Mouse (Mus musculus) cerebellum, postnatal 36 days (tissue): ENCODE data around the gene Adgrv1.

Source experiments
- DNase-seq, 2 experiments: peaks; one replicate each; pipeline ENCODE4 v3.0.0; 2021 to 2022; ENCODE audit warnings: mixed read lengths in 2 of 2

The Adgrv1 gene

DNA sequence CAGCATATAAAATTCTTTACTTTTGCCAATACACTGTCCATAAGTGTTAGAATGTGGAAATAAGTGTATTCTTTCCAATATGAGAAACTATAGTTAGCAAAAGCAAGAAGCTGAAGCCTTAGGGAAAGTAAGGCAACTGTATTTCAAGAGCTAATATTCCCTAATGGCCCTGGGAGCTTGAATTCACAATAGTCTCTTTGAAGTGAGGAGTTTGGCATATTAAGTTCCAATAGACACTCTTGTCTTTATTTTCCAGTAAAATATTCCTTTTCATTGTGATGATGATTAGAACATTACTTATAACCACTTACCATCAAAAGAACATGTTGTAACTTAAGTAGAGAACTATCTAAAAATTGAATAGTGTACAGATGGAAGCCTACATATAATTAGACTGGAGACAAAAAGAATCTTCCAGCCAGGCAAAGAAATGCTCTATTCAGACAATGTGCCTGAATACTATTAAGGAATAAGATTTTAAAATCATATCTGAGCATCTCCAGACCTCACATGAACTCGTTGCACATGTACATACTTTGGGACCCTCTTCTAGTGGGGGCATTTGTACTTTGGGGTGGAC is 225.0 kb downstream of the Adgrv1 start:
- DNase-seq: no peak

DNA sequence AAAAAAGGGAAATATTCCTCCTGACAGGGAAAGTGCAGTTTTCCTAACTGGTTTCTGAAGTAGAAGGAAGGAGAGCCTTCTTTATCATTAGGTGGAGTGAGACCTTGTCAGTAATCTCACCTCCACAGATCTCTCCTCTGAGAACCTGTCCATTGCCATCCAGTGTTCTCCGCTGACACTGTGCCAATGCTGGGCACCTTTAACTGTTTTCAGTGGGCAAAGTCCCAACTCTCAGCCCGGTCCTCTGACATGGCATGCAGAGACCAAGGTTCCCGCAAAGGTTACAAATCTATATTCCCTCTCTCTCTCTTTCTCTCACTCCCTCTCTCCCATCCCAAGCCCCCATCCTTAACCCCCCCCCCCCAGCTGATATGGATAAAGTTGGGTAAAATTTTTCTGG is 230.1 kb downstream of the Adgrv1 start:
- peak; percentile 23 to 31 for DNase-seq

DNA sequence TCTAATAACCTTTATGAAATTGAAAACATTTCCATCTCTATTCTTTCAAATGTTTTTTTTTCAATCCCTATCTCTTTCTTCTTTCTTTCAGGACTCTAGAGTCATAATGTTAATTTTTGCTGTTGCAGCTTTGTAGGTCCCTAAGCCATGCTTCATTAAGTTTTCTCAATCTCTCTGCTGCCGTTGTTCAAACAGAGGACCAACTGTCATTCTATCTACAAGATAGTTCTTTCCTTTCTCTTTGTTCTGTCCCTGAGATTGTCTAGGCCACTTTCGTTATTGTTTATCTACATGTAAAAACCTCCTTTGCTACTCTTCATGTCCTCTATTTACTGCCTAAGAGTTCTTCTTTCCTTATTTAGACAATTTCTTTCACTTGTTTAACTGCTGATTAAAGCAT is 230.8 kb downstream of the Adgrv1 start:
- DNase-seq: no peak

DNA sequence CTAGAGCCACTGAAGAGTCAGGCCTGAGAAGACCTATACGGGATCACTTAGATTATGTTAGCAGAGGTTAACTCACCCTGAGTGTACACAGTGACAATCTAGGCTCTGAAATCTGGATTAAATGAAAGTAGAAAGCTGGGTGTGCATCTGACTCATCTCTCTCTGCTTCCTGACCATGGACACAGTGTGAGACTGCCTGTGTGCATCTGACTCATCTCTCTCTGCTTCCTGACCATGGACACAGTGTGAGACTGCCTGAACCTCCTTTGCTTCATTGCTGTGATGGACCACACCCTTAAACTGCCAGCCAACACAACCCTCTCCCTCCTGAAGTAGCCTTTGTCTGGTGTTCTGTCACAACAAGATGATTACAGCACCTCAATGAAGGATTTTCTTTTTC is 231.2 kb downstream of the Adgrv1 start:
- DNase-seq: no peak

DNA sequence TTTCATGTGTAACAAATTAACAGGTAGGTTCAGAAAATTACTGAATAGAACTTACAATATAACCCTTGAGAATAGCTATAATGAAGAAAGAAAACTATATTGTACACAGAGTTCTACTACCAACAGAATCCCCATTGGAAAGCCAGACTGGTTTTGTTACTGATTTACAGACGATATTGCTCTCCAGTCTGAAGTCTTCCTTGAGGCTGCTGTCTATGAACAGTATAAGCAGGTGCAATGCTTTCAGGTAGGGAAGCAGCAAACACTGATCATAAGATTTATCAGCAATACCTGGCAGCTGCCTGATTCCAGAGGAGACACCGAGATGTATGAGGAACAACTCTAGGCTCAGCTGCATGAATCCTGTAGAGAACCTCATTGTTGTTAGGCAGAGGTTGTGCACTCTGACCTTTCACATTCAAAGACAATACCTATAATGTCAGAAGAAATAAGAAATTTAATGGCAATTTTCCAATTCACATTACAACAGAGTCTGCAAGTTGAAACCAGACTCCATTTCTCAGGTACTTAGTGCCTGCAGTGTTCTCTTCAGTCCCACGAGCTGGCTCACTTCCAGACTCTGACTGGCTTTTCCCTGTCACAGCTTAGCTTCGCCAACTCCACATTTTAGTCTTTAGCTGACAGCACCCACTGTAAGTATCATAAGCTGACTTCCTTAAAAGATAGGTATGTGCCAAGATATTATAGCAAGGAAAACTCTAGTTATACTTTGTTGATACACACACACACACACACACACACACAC is 247.2 kb downstream of the Adgrv1 start:
- DNase-seq: peak; percentile 10 to 13

DNA sequence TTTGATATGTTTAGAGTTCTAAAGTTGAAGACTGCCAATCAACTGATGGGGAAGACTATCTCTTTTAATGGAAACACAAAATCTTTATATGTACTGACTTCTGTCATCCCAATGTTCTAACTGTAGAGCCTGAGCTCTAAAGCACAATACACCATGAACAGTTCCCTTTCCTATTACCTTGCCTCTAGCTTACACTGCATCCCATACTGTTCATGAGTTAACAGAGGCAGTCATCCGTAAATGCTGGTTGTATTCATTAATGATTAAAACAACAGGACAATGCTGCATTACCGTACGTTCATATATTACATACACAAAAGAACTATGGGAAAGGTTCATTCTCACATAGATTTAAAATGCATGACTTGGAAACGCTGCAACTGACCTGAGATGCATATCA is 251.1 kb downstream of the Adgrv1 start:
- DNase-seq: no peak

DNA sequence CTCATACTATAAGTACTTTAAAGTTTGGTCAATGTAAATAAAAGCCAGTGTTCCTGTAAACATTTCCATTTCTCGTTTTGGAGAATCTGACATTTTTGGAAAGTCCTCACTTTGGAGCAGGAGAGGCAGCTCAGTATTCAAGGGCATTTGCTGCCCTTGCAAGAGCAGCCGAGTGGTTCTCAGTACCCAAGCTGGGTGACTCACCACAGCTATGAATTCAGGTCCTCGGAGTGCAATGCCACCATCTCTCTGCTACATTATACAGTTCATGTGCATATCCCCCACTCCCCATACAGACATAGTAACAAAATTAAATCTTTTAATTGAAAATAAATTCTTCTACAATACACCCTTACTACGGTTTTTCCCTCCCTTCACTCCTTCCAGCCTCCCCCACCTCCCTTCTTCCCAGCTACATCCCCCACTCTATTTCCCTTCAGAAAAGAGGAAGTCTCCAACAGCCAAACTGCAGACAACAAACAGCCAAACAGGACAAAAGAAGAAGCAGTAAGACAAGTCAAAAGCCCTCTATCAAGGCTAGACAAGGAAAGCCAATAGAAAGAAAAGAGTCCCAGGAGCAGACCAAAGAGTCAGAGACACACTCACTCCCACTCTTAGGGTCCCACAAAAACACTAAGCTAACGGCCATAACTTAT is 262.0 kb downstream of the Adgrv1 start:
- DNase-seq: no peak

DNA sequence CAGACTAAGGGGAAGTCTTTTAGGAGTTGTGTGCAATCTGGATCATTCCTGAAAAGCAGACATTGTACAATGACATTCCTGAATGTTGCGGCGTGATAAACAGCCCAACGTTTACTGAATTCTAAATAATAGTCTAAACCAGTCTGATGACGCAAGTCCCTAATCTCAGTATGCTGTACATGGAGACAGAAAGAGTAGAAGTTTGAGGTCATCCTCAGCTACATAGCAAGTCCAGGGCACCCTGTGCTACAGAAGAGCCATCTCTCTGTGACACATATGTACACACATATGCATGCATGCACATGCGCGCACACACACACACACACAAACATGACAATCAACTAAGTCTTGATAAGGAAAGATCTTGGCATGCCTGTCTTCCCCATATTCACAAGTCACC is 262.8 kb downstream of the Adgrv1 start:
- no peak for DNase-seq

DNA sequence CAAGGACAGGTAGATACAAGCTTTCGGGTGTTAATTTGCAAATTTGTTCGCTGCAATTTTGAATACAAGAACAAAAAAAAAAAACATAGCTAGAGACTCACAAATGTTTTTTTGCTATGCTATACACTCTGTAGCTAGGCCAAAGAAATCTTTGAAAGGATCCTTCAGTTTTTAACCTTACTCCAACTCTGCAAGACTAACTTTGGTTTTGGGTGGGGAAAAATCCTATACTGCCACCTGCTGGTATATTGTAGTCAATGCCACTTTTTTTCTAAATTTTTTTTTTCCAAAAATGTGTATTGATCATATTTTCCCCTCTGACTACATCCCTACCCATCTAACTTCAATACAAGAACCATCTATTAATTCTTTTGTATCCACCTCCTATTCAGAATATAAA is 263.4 kb downstream of the Adgrv1 start:
- no peak for DNase-seq

DNA sequence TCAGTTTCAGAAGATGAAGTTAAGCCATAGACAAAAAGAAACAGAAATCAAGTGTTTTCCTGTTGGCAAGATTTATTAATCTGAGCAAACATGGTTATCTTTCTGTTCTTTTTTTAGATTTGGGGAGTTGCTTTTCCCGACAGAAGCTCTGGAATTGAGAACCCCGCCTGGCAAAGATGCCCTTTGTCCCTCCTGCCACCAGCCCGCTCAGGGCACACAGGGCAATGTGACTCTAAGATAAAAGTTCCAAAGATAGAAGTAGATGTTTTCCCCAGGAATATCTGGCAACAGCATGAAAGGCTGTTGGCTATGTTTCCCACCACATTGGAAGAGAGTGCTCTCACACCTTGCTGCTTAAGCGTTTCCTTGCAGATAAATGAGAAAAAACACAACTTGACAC is 264.0 kb downstream of the Adgrv1 start:
- no peak for DNase-seq

DNA sequence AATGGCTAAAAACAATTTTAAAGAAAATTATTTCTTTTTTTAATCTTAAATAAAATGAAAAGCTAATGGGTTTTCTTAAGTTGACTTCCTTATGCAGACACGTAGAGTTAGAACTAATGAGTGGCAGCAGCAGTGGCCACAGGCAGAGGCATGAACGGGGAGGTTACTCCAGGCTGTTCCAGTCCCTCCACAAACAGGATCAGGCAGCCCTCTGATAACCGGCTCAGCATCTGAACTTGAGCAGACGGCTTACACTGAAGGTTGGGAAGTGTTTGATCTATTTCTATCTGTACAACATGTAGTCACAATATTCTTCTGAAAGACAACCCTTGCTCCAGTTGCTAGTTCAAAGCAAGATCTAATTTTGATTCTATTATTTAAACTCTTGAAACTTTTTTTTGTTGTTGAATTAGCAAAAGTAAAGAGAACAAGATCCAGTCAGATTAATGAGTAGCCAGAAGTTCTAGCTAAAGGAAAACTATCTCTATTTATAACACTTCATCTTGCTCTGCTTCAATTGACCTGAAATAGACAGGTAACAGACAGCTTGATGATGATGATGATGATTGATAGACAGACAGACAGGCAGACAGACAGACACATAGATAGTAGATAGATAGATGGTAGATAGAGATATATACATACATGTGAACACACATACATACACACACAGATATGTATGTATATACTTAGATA is 265.1 kb downstream of the Adgrv1 start:
- DNase-seq: no peak

DNA sequence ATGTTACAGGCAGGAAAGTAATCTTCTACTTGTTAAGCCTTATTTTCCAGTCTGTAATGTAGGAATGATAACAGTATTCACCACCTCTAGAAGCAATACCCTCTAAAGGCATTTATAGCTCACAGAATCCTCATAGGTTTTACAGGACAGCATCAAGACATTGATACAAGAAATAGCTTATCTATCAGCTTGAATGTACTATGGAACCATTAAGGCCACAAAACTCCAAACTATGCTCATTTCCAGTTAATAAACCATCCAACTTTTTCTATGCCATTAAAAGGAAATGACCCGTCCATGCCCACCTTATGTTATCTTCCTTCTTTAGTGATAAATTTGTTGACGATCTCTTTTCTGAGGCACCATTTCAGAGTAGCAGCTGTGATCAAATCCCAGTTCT is 272.6 kb downstream of the Adgrv1 start:
- no peak for DNase-seq

DNA sequence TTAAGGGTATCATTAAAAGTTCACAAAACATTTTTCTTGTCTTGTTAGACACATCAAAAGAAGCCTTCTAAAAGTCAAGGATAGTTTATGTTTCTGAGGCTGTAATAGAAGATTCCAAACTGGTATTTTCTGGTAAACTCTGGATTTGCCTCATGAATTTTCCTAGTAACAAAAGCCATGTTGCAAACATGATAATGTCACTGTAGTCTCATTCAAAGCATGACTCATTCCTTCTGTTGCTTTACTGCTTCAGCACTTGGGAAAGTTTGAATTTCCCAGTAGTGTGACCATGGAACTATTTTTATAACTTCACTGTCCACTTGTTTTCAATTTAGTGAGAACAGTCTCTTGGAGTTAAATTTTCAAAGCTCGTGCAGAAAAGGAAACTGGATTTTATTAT is 274.2 kb downstream of the Adgrv1 start:
- no peak for DNase-seq

DNA sequence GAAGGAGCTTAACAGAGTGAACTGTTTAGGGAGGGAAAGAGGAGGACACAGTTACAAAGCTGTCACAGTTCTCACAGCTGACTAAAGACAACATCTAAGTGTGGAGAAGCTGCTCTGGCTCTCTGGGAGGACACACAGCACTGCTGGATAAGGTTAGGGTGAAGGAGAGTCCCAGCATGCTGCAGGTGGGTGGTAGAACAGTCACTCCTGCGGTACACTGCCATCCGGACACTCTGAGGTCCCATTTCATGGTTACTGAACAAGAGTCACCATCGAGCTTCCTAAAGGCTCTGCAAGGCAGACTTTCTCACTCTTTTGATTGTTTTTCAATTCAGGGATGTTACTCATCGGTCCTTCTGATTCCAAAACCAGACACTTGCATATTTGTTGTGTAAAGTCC is 274.6 kb downstream of the Adgrv1 start:
- DNase-seq: no peak

DNA sequence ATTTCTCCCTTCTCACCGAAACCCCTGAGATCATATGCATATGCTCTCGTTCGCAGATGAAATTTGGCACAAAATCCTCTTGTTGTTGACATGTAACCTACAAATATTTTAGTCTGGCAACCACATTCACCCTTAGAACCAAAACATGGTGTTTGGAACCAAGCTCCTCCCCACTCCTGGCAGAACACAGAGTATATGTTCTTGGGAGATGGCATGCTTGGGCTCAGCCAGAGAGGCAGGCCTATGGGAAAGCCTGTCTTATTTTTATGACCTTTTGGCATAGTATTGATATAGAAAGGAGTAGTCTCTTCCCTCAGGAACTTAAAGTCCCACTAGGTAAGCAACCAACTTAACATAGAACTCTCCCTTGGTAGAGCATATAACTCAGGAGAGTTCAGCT is 275.7 kb downstream of the Adgrv1 start:
- DNase-seq: no peak

DNA sequence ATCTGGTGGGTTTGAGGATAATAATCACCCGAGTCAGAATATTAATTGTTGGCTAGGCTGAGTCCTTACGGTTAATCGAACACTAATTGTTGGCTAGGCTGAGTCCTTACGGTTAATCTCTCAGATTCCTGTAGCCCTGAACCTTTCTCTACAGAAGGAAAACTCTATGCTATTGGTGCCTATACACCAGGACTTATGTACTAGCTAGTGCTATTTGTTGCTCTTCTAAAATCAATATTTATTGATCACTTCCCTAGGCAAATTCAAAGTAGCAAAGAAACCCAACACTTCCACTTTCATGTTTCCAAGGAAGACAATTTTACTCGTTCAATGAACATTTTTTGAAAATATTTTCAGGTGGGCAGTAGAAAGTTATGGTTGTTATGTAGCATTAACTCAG is 278.4 kb downstream of the Adgrv1 start:
- DNase-seq: no peak

DNA sequence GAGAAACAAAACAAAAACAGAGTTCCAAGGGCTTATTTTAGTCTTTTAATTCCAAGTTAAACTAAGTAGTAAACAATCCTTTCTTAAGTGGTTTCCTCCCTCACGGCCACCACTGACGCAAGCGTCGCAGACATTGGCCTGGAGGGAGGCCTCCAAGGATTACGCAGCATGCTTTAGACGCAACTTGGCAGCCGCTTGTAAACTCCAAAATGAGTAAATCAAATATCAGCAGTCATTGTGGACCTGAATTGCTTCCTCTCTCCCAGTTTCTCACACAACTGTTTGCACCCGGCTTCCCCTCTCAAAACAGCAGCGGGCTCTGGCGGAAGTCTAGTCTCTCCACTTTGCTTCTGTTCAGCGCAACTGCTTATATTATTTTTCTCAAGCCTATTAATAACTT is 280.7 kb downstream of the Adgrv1 start:
- no peak for DNase-seq

DNA sequence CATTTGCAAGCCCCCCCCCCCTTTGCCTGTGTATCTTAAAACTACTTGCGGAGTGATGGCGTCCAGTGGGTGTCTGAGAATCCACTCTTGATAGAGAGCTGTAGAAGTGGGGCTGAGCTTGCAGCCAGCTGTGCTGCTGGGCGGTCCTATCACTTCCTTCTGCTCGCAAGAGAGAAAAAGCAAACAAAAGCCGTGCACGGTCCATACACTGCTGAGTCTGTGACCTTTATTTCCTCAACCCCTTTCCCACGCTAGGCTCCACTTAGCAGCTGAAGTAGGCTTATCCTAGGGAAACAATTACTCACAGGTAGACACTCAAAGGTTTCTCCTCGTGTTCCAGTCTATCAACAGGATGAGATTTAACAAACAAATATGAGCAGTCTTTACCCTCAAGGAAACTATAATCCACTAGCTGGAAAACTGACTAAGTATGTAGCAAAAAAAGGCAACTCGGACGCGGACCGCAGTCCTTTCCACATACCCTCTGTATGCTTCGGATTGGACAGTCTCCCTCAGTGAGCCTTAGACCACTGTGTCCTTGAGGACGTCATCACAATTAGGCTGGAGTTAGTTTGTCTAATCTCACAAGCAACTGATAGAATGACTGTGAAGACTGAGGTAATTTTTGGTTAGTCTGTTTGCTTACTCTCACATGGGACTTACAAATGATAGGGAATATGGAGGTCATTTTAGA is 281.3 kb downstream of the Adgrv1 start:
- no peak for DNase-seq

DNA sequence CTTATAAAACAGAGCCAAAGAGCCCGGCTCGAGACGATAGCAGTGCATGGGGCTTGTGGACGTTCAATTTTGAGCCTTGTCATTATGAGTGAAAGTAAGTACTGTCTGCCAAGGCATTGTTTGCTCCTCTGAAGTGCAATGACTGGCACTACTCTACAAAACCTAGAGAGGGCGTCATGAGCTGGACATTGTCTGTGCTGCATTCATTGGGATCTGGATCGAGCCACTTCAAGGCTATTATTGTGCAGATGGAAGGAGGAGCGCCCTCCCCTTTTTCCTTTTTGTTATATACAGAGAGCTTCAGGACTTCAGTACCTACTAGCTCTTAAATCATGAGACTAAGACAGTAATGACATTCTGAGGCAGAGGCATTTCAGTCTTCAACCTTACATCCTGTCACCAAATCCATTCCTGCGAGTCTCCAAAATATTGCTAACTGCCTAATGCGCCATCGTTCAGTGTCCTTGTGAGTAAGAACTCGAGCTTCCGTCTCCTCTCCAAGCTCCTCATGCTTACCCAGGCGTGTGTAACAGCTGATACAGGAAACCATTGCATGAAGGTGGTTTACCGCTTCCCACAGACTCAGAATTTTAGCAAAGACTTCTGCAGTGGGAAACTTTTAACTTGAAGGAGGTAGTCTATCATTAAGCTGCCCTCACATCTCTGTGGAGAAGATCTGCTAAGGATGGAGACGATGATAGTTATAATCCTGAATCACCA is 285.5 kb downstream of the Adgrv1 start:
- no peak for DNase-seq

DNA sequence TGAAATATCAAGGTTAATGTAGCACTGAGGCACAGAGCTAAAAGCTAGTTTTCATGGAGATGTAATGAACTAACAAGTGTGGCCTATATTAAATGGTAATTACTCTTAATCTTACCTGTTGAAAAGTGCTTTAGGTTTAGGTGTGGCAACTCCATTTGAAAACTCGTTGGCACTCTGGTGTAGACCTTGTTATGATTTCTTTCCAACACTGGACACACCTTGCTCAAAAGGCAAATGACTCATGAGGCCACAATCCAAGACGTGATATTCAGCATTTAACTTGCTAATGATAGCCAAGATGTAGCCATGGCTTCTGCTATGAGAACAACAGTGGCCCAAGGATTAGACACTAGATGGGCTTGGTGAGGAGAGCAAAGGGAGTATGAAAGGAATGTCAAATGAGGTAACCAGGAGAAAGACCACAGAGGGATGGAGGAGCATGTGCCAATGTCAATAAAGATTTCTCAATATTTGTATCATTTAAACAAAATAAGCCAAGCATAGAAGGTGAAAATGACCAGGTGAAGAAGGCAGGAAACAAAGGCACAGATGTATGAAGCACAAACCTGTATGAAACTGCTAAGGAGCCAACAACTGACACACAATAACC is 289.9 kb downstream of the Adgrv1 start:
- DNase-seq: no peak

DNA sequence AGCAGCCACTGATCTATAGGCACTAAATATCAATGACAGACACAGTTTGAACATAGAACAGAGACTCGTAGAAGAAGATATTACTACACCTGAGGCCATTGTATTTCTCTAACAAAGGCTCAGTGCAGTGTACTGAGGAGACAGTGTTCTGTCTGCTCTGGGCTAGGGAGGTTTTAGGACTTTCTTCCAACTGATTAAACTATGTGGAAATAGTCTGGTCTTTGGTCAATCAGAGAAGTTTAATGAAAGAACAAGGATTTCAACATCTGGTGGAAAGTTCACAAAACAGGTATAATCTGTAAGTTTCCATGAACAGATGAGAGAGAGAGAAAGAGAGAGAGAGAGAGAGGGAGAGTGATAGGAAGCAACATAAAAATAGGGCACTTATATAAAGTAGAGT is 297.7 kb downstream of the Adgrv1 start:
- DNase-seq: no peak

DNA sequence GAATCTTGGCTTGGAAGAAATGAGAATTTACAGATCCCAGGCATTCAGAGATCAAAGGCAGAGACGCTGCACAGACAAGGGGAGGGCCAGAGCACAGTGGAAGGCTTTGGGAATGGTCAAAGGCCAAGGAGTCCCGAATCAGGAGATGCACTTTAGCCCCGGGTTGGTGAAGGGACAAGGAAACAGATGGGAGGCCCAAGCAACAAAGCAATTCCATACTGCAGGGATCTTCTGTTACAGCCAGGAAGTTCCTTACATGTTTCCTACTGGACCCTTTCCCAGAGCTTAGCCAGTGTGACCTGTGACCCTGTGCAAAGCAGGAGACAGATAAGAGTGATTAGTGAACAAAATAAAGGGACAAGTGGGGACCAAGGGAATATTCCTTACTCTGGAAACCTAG is 300.9 kb downstream of the Adgrv1 start:
- no peak for DNase-seq
